Mouse (Mus musculus): ENCODE data around the gene Edaradd. TPM values are rescaled to one million over a fixed set of nuclear protein-coding genes. Genes with fewer than 3 reads are reported as not detected.
"Not testable (repeated sequence)": the region's sequence is repeated elsewhere in the genome, so short reads cannot be mapped to it uniquely, and the experiment has no call there.

Edaradd gene
- polyA plus RNA-seq, 1 experiment from 2014 or later: 0.06 TPM

DNA sequence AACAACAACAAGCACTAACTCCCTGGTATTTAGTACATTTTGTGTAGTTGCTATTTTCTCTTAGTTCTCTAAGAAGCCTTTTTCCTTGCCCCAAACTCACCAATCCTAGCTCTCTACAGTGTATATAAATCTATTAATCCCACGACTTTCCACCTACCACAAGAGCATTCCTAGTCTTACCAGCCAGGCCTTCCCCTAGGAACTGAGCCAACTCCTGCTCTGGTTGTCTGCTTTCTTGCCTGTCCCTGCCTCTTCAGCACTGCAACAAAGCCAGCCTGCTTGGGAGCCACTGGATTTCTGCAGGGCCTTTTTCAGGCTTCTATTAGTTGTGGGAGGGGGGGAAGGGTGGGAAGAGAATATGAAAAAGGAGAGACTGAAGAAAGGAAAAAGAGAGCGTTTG lies 35.0 kb downstream of the Edaradd start:
- Histone ChIP-seq H3K27me3 (no peaks in the 10 kb centered on the region), H3K4me1 (replicated peaks) (no peaks in the 10 kb centered on the region), H3K36me3 (no peaks in the 10 kb centered on the region), H3K27ac (no peak overlapping the region), H3K4me3 (replicated peaks) (no peak overlapping the region), H3K9ac (no peak overlapping the region), H3K4me2 (no peak overlapping the region), H3K9me3 (replicated peaks) (no peaks in the 10 kb centered on the region)
- 55% methylated on average over 2 of the region's 2 CpGs for WGBS (ENCODE audit: insufficient replicate concordance)
- ATAC-seq (ENCODE audit: low read depth) (no peak), DNase-seq (no peak)

DNA sequence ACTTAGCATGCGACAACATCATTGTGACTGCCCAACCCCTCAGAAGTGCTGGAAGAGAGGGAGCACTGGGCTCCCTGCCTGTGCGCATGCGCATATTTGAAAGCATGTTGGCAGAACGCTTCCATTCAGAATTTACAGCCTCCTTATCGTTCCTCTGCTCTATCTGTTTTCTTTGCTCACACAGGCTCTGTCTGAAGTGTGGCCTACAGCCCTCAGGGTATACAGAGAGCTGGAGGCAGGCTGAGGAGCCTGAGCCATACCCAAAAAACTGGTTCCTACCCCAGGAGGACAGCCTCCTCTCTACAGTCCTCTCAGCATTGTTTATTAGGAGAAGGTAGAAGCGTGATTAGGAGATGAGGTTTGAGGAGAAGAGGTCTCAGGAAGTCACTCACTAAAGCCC lies 40.4 kb downstream of the Edaradd start:
- Histone ChIP-seq H3K27ac (no peak overlapping the region), H3K27me3 (no peaks in the 10 kb centered on the region), H3K4me1 (replicated peaks) (no peaks in the 10 kb centered on the region), H3K9me3 (replicated peaks) (no peaks in the 10 kb centered on the region), H3K4me3 (replicated peaks) (no peak overlapping the region), H3K9ac (no peak overlapping the region), H3K36me3 (no peaks in the 10 kb centered on the region), H3K4me2 (no peak overlapping the region)
- ATAC-seq (ENCODE audit: low read depth): no peak
- 70% methylated on average over 6 of the region's 6 CpGs for WGBS (ENCODE audit: insufficient replicate concordance)
- no peak for DNase-seq

DNA sequence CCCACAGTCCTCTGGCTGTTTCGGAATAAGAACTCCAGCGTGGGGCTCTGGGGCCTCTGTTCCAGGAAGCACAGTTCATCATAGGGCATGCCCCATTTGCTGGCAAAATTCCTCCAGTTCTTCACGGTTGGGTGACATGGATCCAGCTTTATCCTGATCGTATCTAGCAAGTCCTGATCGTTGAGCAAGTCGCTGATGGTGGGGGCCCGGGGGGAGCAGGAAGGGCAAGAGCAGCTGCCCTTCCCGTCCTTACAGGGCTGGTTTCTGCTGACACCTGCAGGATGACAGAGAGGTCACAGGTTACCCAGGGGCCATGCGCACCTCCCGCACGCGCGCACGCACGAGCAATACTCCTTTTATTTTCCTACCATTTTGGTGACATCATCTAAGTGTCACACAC lies 41.9 kb downstream of the Edaradd start:
- Histone ChIP-seq H3K36me3 (no peaks in the 10 kb centered on the region), H3K4me1 (replicated peaks) (no peaks in the 10 kb centered on the region), H3K4me2 (no peak overlapping the region), H3K27me3 (no peaks in the 10 kb centered on the region), H3K4me3 (replicated peaks) (no peak overlapping the region), H3K9ac (no peak overlapping the region), H3K27ac (no peak overlapping the region), H3K9me3 (replicated peaks) (no peaks in the 10 kb centered on the region)
- DNase-seq (no peak), ATAC-seq (ENCODE audit: low read depth) (no peak)
- 74% methylated on average over 15 of the region's 15 CpGs for WGBS (ENCODE audit: insufficient replicate concordance)

DNA sequence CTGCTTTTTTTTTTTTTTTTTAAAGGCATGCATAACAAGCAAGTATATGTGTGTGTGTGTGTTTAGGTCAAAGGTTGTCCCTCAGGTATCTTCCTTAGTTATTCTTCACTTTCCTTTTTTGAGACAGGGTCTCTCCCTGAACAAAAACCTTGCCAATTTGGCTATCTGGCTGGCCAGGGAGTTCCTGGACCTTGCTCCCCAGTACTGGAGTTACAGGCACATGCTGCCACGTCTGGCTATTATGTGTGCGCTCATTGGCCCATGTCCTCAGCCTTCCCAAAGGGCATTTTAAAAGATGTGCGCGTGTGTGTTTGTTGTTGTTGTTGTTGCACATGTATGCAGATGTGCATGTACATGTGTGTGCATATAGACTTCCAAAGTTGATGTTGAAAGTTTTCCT lies 43.4 kb downstream of the Edaradd start:
- H3K4me1 ChIP-seq (replicated peaks): no peaks in the 10 kb centered on the region
- 80% methylated on average over 4 of the region's 4 CpGs for WGBS (ENCODE audit: insufficient replicate concordance)
- H3K9me3 ChIP-seq (replicated peaks): no peaks in the 10 kb centered on the region
- no peak overlapping the region for H3K27ac ChIP-seq
- H3K36me3 ChIP-seq: no peaks in the 10 kb centered on the region
- H3K4me2 ChIP-seq: no peak overlapping the region
- ATAC-seq (ENCODE audit: low read depth) (no peak), DNase-seq (no peak)
- H3K4me3 ChIP-seq (replicated peaks): no peak overlapping the region
- no peaks in the 10 kb centered on the region for H3K27me3 ChIP-seq
- H3K9ac ChIP-seq: no peak overlapping the region

DNA sequence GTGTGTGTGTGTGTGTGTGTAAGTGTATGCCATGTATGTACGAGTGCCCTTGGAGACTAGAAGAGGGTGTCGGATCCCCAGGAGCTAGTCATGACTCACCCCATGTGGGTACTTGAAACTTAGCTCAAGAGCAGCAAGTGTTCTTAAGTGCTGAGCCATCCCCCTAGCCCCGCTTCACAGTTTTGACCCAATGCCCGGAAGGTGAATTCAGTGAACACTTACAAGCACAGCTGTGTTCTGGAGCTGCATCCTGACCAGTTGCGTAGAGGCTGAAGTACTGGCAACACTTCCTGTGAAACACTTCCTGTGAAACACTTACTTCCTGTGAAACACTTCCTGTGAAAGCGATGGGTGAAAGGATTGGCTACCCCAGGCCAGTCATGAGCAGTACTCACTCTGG lies 45.0 kb downstream of the Edaradd start:
- DNase-seq (no peak), ATAC-seq (ENCODE audit: low read depth) (no peak)
- H3K27me3 ChIP-seq: no peaks in the 10 kb centered on the region
- H3K9me3 ChIP-seq (replicated peaks): no peaks in the 10 kb centered on the region
- no peak overlapping the region for H3K27ac ChIP-seq
- no peak overlapping the region for H3K4me3 ChIP-seq (replicated peaks)
- H3K9ac ChIP-seq: no peak overlapping the region
- WGBS (ENCODE audit: insufficient replicate concordance): 64% methylated on average over 6 of the region's 6 CpGs
- no peaks in the 10 kb centered on the region for H3K4me1 ChIP-seq (replicated peaks)
- no peak overlapping the region for H3K4me2 ChIP-seq
- H3K36me3 ChIP-seq: no peaks in the 10 kb centered on the region

DNA sequence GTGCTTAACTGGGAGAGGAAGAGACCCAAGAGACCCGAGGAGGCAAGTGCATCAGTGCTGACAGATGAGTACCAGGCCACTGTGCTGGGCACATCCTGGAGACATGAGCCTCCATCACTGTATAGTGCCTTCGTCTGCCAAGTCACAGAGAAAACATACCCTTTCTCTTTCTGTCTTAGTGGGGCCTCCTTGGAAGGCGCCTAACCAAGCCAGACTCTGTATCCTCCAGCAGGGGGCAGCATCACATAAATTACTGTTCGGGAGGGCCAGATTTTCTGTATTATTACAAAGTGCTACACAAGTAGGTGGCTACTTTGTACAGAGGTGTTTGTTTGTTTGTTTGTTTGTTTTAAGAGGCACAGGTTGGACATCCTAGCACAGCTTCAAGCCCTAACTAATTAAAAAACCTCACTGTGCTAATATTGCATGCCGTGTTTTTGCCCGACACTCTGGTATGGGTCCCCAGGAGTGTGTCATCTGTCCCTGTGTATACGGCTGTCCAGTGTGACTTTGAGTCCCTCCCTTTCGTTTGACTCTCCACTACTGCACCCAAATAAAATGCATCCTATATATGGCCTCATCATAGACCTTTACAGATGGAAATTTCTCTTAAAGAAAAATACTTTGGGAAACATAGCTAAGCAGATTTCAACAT lies 46.4 kb downstream of the Edaradd start:
- Histone ChIP-seq H3K9me3 (replicated peaks) (no peaks in the 10 kb centered on the region), H3K36me3 (no peaks in the 10 kb centered on the region), H3K4me3 (replicated peaks) (no peak overlapping the region), H3K27ac (no peak overlapping the region), H3K4me2 (no peak overlapping the region), H3K27me3 (no peaks in the 10 kb centered on the region), H3K4me1 (replicated peaks) (peaks cover under 1% of the 10 kb centered on the region), H3K9ac (no peak overlapping the region)
- DNase-seq: peak; percentile 37
- 38% methylated on average over 8 of the region's 8 CpGs for WGBS (ENCODE audit: insufficient replicate concordance)
- no peak for ATAC-seq (ENCODE audit: low read depth)

DNA sequence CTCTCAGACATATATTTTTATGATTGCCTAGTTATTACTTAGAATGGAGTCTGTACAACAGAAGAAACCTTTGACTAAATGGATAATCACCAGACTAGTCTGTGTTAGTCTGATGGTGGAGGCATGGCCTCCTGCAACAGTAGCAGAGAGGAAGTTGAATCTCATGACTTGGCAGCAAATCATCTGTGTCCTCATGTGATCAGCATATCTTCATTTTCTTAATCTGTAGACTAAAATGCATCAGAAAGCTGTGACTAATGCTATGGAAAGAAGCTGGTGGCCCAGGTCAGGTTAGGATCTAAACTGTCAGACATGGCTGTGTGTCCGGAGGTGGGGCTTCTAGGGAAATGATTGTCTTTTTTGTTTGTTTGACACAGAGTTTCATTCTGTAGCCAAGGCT lies 51.8 kb downstream of the Edaradd start:
- H3K36me3 ChIP-seq: no peaks in the 10 kb centered on the region
- no peaks in the 10 kb centered on the region for H3K27me3 ChIP-seq
- no peak overlapping the region for H3K27ac ChIP-seq
- 59% methylated on average over 1 of the region's 1 CpGs for WGBS (ENCODE audit: insufficient replicate concordance)
- peaks cover 7% of the 10 kb centered on the region for H3K4me1 ChIP-seq (replicated peaks)
- DNase-seq (no peak), ATAC-seq (ENCODE audit: low read depth) (no peak)
- no peak overlapping the region for H3K4me2 ChIP-seq
- no peak overlapping the region for H3K4me3 ChIP-seq (replicated peaks)
- H3K9ac ChIP-seq: no peak overlapping the region
- H3K9me3 ChIP-seq (replicated peaks): no peaks in the 10 kb centered on the region

DNA sequence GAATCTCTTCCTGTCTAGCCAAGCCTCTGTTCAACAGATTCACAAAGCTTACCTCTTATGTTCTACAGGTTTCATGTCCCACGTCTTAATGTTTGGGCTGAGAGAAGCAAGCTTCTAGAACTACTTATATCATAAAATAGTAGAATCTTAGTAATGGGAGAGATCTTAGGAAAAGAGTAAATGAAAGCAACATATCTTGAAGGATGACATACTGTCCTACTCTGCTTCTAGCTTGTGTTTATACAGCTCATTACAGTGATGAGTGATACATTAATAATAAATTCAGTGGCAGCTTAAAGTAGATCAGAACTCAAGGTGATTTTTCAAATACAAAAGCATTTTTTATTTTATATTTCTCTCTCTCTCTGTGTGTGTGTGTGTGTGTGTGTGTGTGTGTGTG lies 55.4 kb downstream of the Edaradd start, which contains the start of gene Lgals8:
Gene Lgals8, minus strand, starts transcription at position 101 of the 400 bp plus-strand sequence.
- no peak within 1 kb of the TSS for H3K9ac ChIP-seq
- no peak for ATAC-seq (ENCODE audit: low read depth)
- H3K27ac ChIP-seq: no peak within 1 kb of the TSS
- 66% methylated on average over 1 of the region's 1 CpGs for WGBS (ENCODE audit: insufficient replicate concordance)
- no peaks in the 10 kb centered on the region for H3K27me3 ChIP-seq
- no peak within 1 kb of the TSS for H3K4me2 ChIP-seq
- no peaks in the 10 kb centered on the region for H3K36me3 ChIP-seq
- H3K4me3 ChIP-seq (replicated peaks): no peak within 1 kb of the TSS
- no peak for DNase-seq
- H3K4me1 ChIP-seq (replicated peaks): peaks cover 31% of the 10 kb centered on the region
- H3K9me3 ChIP-seq (replicated peaks): no peaks in the 10 kb centered on the region

DNA sequence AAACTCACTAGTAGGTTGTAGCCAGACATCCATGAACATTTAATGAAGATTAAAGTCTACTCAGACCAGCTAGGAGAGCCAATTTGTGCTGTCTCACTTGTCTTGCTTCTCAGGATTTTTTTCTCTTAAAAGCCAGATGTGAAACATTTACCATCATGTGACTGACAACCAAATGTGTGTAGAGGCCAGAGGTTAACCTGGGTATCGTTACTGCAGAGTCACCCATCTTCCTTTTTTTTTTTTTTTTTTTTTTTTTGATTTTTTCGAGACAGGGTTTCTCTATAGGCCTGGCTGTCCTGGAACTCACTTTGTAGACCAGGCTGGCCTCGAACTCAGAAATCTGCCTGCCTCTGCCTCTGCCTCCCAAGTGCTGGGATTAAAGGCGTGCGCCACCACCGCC lies 56.1 kb downstream of the Edaradd start:
- not testable (repeated sequence) for H3K4me2 ChIP-seq; H3K9ac ChIP-seq; H3K27me3 ChIP-seq; H3K4me3 ChIP-seq (replicated peaks); H3K9me3 ChIP-seq (replicated peaks); H3K36me3 ChIP-seq; DNase-seq; ATAC-seq (ENCODE audit: low read depth); H3K27ac ChIP-seq
- peaks cover 36% of the 10 kb centered on the region for H3K4me1 ChIP-seq (replicated peaks)
- WGBS (ENCODE audit: insufficient replicate concordance): 66% methylated on average over 6 of the region's 6 CpGs

DNA sequence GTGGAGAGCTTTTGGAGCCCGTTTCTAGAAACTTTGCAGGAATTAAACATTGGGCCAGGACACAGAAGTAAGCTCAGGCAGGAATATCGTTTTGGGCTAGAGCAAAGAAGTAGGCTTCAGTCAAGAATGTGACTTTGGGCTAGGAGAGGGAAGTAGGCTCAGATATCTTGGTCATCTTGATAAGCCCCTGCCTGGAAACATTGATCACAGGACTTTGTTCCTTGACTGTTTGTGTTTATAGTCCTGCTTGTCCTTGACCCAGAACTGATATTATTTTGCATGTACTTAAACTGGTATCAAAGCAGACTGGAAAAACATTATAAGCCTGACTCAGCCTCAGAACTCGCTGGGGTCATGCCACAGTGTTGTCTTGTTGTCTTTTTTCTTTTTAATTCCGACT lies 57.6 kb downstream of the Edaradd start:
- DNase-seq: no peak
- WGBS (ENCODE audit: insufficient replicate concordance): 63% methylated on average over 4 of the region's 4 CpGs
- Histone ChIP-seq H3K27me3 (no peaks in the 10 kb centered on the region), H3K4me3 (replicated peaks) (no peak overlapping the region), H3K36me3 (peaks cover 4% of the 10 kb centered on the region; the same call in 1 of the 2 replicates), H3K4me2 (peak overlapping the region; percentile 17; the same call in 1 of the 2 replicates), H3K9ac (no peak overlapping the region), H3K4me1 (replicated peaks) (peaks cover 28% of the 10 kb centered on the region), H3K9me3 (replicated peaks) (no peaks in the 10 kb centered on the region), H3K27ac (0 out of 2 replicates have a peak overlapping the region, but pooled peaks have one; percentile 21)
- ATAC-seq (ENCODE audit: low read depth): no peak

DNA sequence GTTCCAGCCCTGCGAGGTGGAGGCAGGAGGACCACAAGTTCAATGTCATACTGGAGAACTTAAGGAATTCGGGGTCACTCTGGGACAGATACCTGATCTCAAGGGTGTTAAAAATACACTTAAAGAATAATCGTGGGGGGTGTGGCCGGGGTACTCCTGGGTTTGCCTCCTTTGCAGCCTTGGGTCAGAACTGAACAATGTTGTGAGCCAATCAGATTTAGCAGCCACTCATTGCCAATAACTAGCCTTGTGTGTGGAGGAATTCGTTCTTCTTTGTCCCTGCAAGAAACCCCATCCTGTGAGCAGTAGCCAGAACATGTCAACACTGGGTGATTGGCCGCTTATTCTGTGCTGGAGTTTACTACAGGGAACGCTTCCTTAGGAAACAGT lies 58.5 kb downstream of the Edaradd start:
- Histone ChIP-seq H3K4me1 (replicated peaks) (peaks cover 29% of the 10 kb centered on the region), H3K9me3 (replicated peaks) (no peaks in the 10 kb centered on the region), H3K4me3 (replicated peaks) (peak overlapping the region; percentile 87), H3K9ac (peak overlapping the region; percentile 88), H3K27ac (peak overlapping the region; percentile 81; the same call in 1 of the 2 replicates), H3K4me2 (peak overlapping the region; percentile 84), H3K27me3 (no peaks in the 10 kb centered on the region), H3K36me3 (peaks cover 4% of the 10 kb centered on the region; the same call in 1 of the 2 replicates)
- ATAC-seq (ENCODE audit: low read depth) (no peak), DNase-seq (no peak)
- 6% methylated on average over 7 of the region's 7 CpGs for WGBS (ENCODE audit: insufficient replicate concordance)
